Mouse (Mus musculus) lung, embryonic 14.5 days (tissue): Measurements from ENCODE around the gene Naglu. TPM values are rescaled to one million over a fixed set of nuclear protein-coding genes. Genes with fewer than 3 reads are reported as not detected.

Experiments used
- ATAC-seq: fragments of 200-750 bp; cut with Nextera tagmentation; 2 replicates; pipeline ENCODE4 v1.8.0; 2017; ENCODE audit warnings: mild to moderate bottlenecking, moderate TSS enrichment, moderate library complexity; ENCODE audit not compliant: insufficient read depth
- DNase-seq: peaks from one replicate; pipeline ENCODE4 v3.0.0-alpha.2; 2015
- H3K27ac ChIP-seq: fragments of 300-500 bp; sonication (generic); 2 replicates; pipeline ENCODE4 v1.5.1; 2014; ENCODE audit warnings: low read depth, mild to moderate bottlenecking, moderate library complexity
- H3K27me3 ChIP-seq: fragments of 300-500 bp; sonication (generic); 2 replicates; pipeline ENCODE4 v1.6.1; 2014; ENCODE audit warnings: low read length, control low read depth; ENCODE audit not compliant: insufficient read depth
- H3K36me3 ChIP-seq: fragments of 300-500 bp; sonication (generic); 2 replicates; pipeline ENCODE4 v1.6.1; 2014; ENCODE audit warnings: control low read depth; ENCODE audit not compliant: insufficient read depth
- H3K4me1 ChIP-seq: fragments of 300-500 bp; sonication (generic); 2 replicates; pipeline ENCODE4 v1.6.1; 2014; ENCODE audit warnings: antibody characterized with exemption, control low read depth; ENCODE audit not compliant: insufficient read depth
- H3K4me2 ChIP-seq: fragments of 300-500 bp; sonication (generic); 2 replicates; pipeline ENCODE4 v1.6.1; 2014; ENCODE audit warnings: mild to moderate bottlenecking
- H3K4me3 ChIP-seq: fragments of 300-500 bp; sonication (generic); 2 replicates; pipeline ENCODE4 v1.5.1; 2014; ENCODE audit warnings: low read depth, low read length
- H3K9ac ChIP-seq: fragments of 300-500 bp; sonication (generic); 2 replicates; pipeline ENCODE4 v1.6.1; 2014
- H3K9me3 ChIP-seq: fragments of 300-500 bp; sonication (generic); 2 replicates; pipeline ENCODE4 v1.6.1; 2016; ENCODE audit warnings: low read depth, low read length, control low read depth
- CTCF ChIP-seq: IDR thresholded peaks from 2 replicates; pipeline ENCODE4 v1.5.1; 2016; ENCODE audit warnings: antibody characterized with exemption, low read depth
- WGBS: fragments of 180-500 bp; shearing (Covaris S2); extraction: QIAGEN DNeasy Blood & Tissue Kit; methylation state at CpG from one replicate; pipeline ENCODE4 v1.1.7; 2014; 5-methylcytosine and 5-hydroxymethylcytosine counted together
- polyA plus RNA-seq: library from polyadenylated mRNA; unstranded; fragments of >200 nt; fragmentation: Nextera tagmentation; extraction: Ambion mirVana; gene quantifications from 2 replicates; pipeline ENCODE4 v1.2.1, GENCODE M21; 2014

The Naglu gene
- polyA plus RNA-seq, 1 experiment from 2014 or later, result 13.2 TPM

DNA sequence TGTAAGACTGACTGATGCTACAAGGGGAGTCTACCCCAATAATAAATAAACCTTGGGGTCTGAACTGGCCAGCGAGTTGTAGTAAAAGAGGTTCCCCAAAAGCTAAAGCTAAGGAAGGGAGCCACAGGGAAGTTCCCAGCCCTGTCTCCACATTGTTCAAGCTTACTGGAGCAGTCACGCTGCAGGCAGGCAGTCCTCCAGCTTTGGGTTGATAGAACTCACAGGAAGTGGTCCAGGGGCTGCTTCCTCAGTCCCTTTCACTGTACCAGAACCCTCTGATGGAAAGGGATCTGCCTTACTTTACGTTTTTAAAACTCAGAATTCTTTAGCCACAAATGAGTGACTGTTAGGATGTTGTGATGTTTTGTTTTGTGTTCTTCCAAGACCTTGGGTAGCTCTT, 22.3 kb upstream of the Naglu start:
- no peak for DNase-seq
- Histone ChIP-seq H3K9me3 (no peaks in the 10 kb centered on the region), H3K27me3 (no peaks in the 10 kb centered on the region), H3K27ac (no peak overlapping the region), H3K36me3 (peaks cover 91% of the 10 kb centered on the region), H3K4me3 (no peak overlapping the region), H3K9ac (no peak overlapping the region), H3K4me2 (no peak overlapping the region), H3K4me1 (no peaks in the 10 kb centered on the region)
- no peak for TF ChIP-seq CTCF
- no peak for ATAC-seq
- WGBS, result 87% methylated on average over 3 of the region's 3 CpGs

DNA sequence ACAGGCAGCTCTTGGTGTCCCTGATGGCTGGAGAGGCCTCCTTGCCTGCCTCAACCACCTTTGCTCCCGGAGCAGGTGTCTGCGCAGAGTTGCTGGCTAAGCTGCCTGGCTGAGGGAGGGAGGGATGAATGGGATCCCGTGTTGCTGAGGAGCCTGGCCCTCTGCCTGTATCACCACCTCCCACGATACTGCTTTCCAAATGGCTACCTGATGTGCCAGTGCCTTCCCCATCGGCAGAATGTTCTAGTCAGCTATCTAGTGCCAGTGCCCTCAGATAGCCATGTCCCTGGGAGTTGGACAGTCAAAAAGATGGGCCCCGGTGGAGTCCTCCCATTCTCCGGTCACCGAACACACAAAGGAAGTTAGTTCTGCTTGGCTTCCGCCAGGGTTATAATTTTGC, 19.5 kb upstream of the Naglu start:
- no peaks in the 10 kb centered on the region for H3K9me3 ChIP-seq
- no peaks in the 10 kb centered on the region for H3K27me3 ChIP-seq
- peaks cover 81% of the 10 kb centered on the region for H3K36me3 ChIP-seq
- H3K4me2 ChIP-seq, result no peak overlapping the region
- no peak for ATAC-seq
- H3K4me1 ChIP-seq, result no peaks in the 10 kb centered on the region
- WGBS, result 85% methylated on average over 9 of the region's 9 CpGs
- DNase-seq, result no peak
- no peak overlapping the region for H3K9ac ChIP-seq
- no peak for TF ChIP-seq CTCF
- no peak overlapping the region for H3K4me3 ChIP-seq
- H3K27ac ChIP-seq, result no peak overlapping the region

DNA sequence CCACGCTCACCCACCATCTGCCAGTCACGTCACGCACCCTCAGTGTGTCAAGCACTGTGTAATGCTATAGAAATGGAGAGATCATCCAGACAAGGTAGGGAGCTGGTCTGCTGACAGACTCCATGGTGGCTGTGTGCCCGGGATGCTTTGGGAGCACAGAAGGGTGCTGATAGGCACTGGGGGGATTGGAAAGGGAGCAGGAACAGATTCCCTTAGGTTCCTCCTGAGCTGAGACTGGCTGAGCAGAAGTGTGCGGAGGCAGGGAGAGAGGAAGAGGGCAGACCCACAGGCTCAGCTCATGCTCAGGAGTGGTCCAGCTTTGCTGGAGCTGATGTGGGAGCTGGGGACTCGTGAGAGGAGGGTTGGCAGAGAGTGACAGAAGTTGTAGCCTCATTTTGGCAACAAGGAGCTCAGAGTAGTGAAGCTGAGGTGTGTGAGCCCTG, 18.7 kb upstream of the Naglu start:
- no peak overlapping the region for H3K27ac ChIP-seq
- peaks cover 4% of the 10 kb centered on the region for H3K4me1 ChIP-seq
- no peaks in the 10 kb centered on the region for H3K9me3 ChIP-seq
- no peaks in the 10 kb centered on the region for H3K27me3 ChIP-seq
- no peak overlapping the region for H3K4me2 ChIP-seq
- ATAC-seq (no peak), DNase-seq (no peak)
- no peak overlapping the region for H3K4me3 ChIP-seq
- no peak for TF ChIP-seq CTCF
- peaks cover 81% of the 10 kb centered on the region for H3K36me3 ChIP-seq
- 81% methylated on average over 6 of the region's 6 CpGs for WGBS
- no peak overlapping the region for H3K9ac ChIP-seq

DNA sequence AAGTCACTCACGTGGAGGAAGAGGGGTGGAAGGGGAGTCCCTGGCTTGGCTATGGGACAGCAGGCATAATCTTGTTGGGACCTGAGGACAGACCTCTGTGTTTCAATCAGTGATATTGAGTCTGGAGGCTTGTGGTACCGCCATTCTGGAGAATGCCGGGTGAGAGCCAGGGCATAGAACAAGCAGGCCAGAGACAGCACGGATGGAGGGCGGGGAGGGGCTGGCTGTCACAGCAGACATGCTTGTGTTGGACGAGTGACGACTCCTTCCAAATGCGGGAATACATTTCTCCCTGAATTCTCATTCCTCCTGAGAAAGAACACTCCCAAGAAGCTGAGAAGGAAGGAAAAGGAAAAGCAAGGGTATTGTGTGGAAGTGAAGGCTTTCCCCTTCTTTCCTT, 18.2 kb upstream of the Naglu start:
- ATAC-seq, result no peak
- H3K4me1 ChIP-seq, result peaks cover 10% of the 10 kb centered on the region
- no peak for DNase-seq
- H3K27me3 ChIP-seq, result no peaks in the 10 kb centered on the region
- WGBS, result 70% methylated on average over 8 of the region's 8 CpGs
- no peak overlapping the region for H3K9ac ChIP-seq
- no peak for TF ChIP-seq CTCF
- H3K27ac ChIP-seq, result no peak overlapping the region
- no peak overlapping the region for H3K4me2 ChIP-seq
- H3K36me3 ChIP-seq, result peaks cover 78% of the 10 kb centered on the region
- H3K9me3 ChIP-seq, result no peaks in the 10 kb centered on the region
- no peak overlapping the region for H3K4me3 ChIP-seq

DNA sequence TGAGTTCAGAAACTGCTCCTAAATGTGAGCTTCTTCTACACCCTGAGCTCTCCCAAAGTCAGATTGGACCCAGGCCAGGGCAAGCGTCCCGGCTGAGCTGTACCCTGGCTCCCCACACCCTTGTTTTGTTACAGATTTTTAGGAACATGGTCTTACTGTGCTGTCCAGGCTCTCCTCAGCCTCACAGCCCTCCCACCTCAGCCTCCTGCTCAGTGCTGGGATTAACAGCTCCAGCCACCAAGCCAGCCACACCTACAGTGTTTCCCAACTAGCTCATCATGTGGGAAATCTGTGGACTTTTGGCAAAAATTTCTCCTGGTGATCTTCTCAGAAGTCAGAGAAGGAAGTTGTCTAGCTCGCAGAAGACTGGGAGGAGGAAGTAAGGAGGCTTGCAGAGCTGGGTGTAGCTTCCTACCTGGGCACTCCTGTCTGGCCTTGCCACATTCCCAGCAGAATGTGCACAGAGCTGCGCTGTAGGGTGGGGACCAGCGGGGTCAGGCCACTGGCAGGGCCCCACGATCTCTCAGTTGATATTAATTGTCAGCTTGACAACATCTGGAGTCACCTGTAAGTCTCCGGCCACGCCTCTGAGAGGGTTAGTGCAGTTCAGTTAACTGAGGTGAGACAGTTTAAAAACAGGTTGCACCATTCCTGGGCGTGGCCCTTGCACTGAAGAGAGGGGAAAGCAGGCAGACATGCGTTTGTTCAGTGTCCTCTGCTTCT, 16.9 kb upstream of the Naglu start:
- ATAC-seq (no peak), DNase-seq (no peak)
- Histone ChIP-seq H3K9ac (no peak overlapping the region), H3K4me1 (peaks cover 19% of the 10 kb centered on the region), H3K27me3 (no peaks in the 10 kb centered on the region), H3K27ac (no peak overlapping the region; the same call in 1 of the 2 replicates), H3K9me3 (no peaks in the 10 kb centered on the region), H3K4me2 (no peak overlapping the region), H3K36me3 (peaks cover 68% of the 10 kb centered on the region), H3K4me3 (no peak overlapping the region)
- TF ChIP-seq CTCF, result no peak
- 80% methylated on average over 10 of the region's 10 CpGs for WGBS

DNA sequence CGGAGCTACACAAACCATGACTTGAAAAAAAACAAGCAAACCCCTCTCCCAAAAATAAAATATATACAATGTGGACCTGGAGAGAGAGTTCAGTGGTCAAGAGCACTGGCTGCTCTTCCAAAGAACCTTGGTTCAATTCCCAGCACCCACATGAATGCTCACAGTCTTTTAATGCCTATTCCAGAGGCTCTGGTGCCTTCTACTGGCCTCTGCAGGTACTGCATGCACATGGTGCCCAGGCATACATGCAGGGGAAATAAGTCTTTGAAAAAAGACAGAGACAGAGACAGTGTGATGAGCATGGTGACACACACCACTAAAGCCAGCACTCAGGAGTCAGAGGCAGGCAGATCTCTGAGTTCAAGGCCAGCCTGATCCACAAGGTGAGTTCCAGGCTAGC, 15.8 kb upstream of the Naglu start:
- Histone ChIP-seq H3K27me3 (no peaks in the 10 kb centered on the region), H3K9me3 (no peaks in the 10 kb centered on the region), H3K4me2 (no peak overlapping the region), H3K36me3 (peaks cover 58% of the 10 kb centered on the region), H3K9ac (no peak overlapping the region), H3K27ac (no peak overlapping the region), H3K4me1 (peaks cover 27% of the 10 kb centered on the region), H3K4me3 (no peak overlapping the region)
- peak; percentile 58 for TF ChIP-seq CTCF
- 88% methylated on average over 1 of the region's 1 CpGs for WGBS
- DNase-seq (no peak), ATAC-seq (no peak)

DNA sequence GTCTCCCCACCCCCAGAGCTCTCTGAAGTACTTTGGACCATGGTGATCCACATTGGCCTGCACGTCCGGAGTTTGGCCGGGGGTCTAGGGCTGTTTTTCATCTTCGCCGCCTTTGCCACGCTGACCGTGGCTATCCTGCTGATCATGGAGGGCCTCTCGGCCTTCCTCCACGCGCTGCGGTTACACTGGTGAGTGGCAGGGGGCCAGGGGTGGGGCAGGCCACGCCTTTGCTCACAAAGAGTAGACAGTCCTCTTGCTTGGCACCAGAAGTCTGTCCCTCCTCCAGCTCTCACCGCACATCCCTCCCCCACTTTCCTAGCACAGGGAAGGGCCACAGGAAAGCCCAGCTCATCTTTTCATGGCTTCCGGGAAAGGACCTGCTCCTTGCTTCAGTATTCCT, 14.4 kb upstream of the Naglu start:
- DNase-seq, result no peak
- Histone ChIP-seq H3K9me3 (no peaks in the 10 kb centered on the region), H3K36me3 (peaks cover 49% of the 10 kb centered on the region), H3K4me3 (no peak overlapping the region), H3K9ac (0 out of 2 replicates have a peak overlapping the region, but pooled peaks have one; percentile 9), H3K4me2 (no peak overlapping the region), H3K27ac (no peak overlapping the region), H3K4me1 (peaks cover 34% of the 10 kb centered on the region), H3K27me3 (no peaks in the 10 kb centered on the region)
- TF ChIP-seq CTCF, result no peak
- ATAC-seq, result no peak
- WGBS, result 72% methylated on average over 14 of the region's 14 CpGs
